Mouse (Mus musculus) G1E (cell line): Measurements from ENCODE around the gene 1110057P08Rik.
"Not testable (repeated sequence)": the region's sequence is repeated elsewhere in the genome, so short reads cannot be mapped to it uniquely, and the experiment has no call there.

Experiments
- CTCF ChIP-seq: IDR thresholded peaks from 2 replicates; pipeline ENCODE4 v1.5.1; 2012; ENCODE audit warnings: low read depth, low read length, inconsistent platforms, mixed read lengths
- GATA1 ChIP-seq: IDR thresholded peaks from 2 replicates; pipeline ENCODE4 v1.6.1; 2012; ENCODE audit warnings: borderline replicate concordance, low read length, inconsistent platforms, mixed read lengths
- TAL1 ChIP-seq: conservative IDR thresholded peaks from 2 replicates; pipeline ENCODE4 v1.6.1; 2012; ENCODE audit warnings: low read depth, low read length, inconsistent platforms, mixed read lengths

- not testable (repeated sequence) for TF ChIP-seq CTCF, GATA1, TAL1
Measured at GRCm38 (mm10) chr16:89169190-89169589, 5.3 kb upstream of the 1110057P08Rik start, which contains the start of gene Gm7735.
